Mouse (Mus musculus) bone marrow macrophage, adult 2 months (primary cell): ENCODE results near the gene Utp11.

ENCODE experiments used
- CTCF ChIP-seq: IDR thresholded peaks from 2 replicates; pipeline ENCODE4 v1.5.1; 2012; ENCODE audit warnings: low read depth, mild to moderate bottlenecking, low read length, moderate library complexity
- POLR2A ChIP-seq: IDR thresholded peaks from 2 replicates; pipeline ENCODE4 v1.6.1; 2012; ENCODE audit warnings: mild to moderate bottlenecking, low read depth, low read length, borderline replicate concordance

DNA sequence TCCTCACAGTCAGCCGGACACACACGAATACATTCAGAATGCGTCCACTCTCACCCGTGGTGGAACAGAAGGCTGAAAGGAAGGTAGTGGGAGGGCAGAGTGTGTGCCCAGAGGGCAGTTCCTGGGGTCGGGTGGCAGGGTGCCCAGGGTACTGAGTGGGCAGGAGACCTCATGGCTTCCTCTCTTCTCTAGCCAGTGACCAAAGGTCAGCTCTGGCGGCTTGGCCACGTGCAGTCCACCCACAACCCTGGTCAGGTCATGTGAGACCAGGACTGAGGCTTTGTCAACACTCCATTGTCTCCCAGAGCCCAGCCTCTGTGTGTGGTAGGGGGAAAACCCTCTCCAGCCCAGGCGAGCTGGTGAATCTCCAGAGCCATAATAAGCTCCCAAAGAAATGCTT lies 23.2 kb downstream of the Utp11 start:
- TF ChIP-seq POLR2A (no peak), CTCF (no peak)
